Mouse (Mus musculus): Measurements from ENCODE around the gene Twf2.

Gene Twf2

GRCm38 (mm10) chr9:106237401-106237800 lies 34.5 kb downstream of the Twf2 start:
- no peak for DNase-seq (ENCODE audit: low read depth, low spot score)

- DNase-seq (ENCODE audit: low read depth, low spot score): no peak
Measured at GRCm38 (mm10) chr9:106237878-106238277, 35.0 kb downstream of the Twf2 start.

- DNase-seq (ENCODE audit: low read depth, low spot score): no peak
Measured at GRCm38 (mm10) chr9:106241541-106242164, 38.7 kb downstream of the Twf2 start.

GRCm38 (mm10) chr9:106242813-106243488 lies 40.0 kb downstream of the Twf2 start:
- no peak for DNase-seq (ENCODE audit: low read depth, low spot score)

DNA sequence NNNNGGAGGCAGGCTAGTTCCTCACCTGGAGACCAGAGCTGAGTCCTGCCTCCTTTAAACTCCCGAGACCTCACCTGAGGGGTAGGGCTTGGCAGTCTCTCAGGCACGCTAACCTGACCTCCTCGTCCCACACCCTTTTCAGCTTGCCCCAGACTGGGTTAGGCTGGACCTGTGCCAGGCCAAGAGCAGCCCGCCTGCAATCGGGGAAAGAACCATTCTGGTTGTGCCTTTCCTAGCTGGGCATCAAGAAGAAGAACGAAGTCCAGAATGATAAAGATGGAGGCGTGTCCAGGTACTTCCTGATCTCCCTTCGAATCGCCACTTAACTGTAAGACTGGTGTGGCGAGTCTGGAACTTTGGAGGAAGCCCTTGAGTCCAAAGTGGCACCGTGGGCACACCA lies 46.6 kb downstream of the Twf2 start:
- DNase-seq (ENCODE audit: low read depth, low spot score): no peak

- no peak for DNase-seq (ENCODE audit: low read depth, low spot score)
Measured at GRCm38 (mm10) chr9:106250245-106250644, 47.3 kb downstream of the Twf2 start.

DNA sequence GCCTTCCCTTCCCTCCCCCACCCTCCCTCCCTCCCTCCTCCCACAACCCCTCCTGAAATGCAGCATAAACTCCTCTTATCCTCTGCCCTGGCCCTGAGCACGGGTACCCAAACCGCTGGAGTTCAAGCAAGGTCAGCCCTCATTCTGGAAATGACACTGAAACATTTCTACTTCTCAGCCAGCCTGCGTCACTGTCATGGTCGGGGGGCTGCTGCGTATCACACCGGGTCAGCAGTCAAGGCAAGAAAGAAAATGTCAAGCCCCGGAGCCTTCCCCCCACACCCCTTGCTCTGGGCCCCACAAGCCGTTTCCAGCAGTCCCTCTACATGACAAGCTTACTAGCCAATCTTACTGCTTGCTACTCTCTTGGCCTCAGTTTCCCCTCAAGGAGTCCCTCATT lies 48.2 kb downstream of the Twf2 start:
- no peak for DNase-seq (ENCODE audit: low read depth, low spot score)

DNA sequence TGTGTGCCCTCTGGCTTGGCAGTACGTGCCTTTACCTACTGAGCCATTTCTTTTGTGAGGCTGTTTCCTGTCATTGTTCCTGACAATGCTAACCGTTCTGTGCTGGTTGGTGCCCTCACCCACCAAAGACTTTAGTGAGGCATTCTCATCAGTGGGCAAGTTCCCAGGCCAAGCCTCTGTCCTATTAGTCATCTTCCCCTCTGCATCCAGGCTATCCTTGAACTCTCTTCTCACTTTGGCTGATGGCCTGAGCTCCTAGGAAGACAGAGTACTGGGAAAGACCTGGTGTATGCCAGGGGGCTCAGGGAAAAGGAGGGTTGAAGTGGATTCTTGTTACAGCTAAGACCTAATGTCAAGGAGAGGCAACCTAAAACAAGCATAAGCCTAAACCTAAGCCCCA lies 51.1 kb downstream of the Twf2 start:
- no peak for DNase-seq (ENCODE audit: low read depth, low spot score)

- no peak for DNase-seq (ENCODE audit: low read depth, low spot score)
Measured at GRCm38 (mm10) chr9:106258412-106258811, 55.5 kb downstream of the Twf2 start.

- DNase-seq (ENCODE audit: low read depth, low spot score): no peak
Measured at GRCm38 (mm10) chr9:106258990-106259389, 56.1 kb downstream of the Twf2 start.

DNA sequence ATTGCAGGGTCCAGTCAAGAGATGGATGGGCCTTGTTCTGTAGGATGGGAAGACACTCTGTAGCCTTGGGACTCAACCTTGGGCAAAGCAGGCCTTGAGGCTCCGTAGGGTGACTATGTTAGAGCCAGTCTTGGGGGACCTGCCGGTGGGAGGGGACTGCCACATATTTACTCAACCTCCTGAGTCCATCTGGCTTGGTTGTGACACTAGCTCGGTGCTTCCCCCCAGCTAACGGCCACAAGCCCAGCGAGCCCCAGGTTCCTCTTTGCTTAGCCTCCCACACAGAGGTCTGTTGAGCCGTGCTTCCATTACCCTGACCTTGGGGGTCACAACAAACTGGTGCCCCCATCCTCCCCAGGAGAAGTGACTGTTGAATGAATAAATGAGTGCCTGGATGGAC lies 58.1 kb downstream of the Twf2 start:
- DNase-seq (ENCODE audit: low read depth, low spot score): no peak

DNA sequence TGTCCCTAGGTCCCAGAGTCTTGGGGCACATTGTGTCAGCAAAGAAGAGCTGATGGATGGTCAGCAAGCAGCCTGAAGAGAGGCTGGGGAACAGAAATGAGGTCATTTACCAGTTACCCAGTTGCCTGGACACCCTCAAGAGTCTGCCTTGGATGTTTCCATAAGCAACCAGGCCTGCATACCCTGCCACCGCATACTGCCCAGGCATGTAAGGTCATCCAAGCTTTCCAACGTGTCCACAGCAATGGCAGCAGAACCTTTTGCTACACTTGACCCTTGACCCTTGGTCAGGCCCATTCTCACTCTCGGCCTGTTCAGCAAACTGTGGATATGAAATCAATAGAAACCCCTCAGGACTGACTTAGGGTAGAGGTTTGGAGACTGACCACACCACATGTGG lies 58.6 kb downstream of the Twf2 start:
- no peak for DNase-seq (ENCODE audit: low read depth, low spot score)

GRCm38 (mm10) chr9:106262075-106262474 lies 59.2 kb downstream of the Twf2 start:
- no peak for DNase-seq (ENCODE audit: low read depth, low spot score)

DNA sequence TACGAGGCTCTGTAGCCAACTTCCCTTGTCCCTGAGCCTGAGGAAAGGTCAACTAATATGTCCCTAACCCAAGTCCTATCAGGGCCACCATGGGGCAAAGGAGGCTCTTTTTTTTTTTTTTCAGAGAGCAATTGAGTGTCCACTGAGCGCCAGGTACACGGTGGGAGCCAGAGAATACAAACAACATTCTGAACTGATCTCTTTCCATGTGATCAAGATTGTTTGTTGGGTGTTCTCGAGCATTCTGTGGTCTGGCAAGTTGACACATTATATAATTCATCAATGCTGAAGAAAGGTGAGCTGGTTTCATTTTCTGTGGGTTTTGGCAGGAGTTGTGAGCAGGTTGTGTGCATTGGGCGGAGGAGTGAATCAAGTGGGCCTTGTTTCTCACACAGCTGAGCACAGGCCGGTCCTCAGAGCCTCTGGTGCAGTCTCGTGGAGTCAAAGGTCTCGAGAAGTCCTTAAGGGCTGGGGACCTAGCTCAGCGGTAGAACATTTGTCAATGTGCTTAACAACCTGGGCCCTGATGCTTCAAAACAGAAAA lies 60.5 kb downstream of the Twf2 start:
- DNase-seq (ENCODE audit: low read depth, low spot score): no peak
